Mouse (Mus musculus): ENCODE measurements around the gene Crygn. TPM values are rescaled to one million over a fixed set of nuclear protein-coding genes. Genes with fewer than 3 reads are reported as not detected.

The Crygn gene
- polyA plus RNA-seq, 1 experiment from 2014 or later = not detected

- Histone ChIP-seq H3K9me3 (peaks cover 7% of the 10 kb centered on the region; the same call in 1 of the 2 replicates), H3K27me3 (no peaks in the 10 kb centered on the region), H3K9ac (replicated peaks) (no peak overlapping the region), H3K4me3 (replicated peaks) (no peak overlapping the region), H3K4me2 (no peak overlapping the region), H3K4me1 (replicated peaks) (no peaks in the 10 kb centered on the region), H3K36me3 (peaks cover 100% of the 10 kb centered on the region), H3K27ac (no peak overlapping the region)
- ATAC-seq (ENCODE audit: insufficient number of reproducible peaks, insufficient read depth, low FRiP score, low TSS enrichment, low read depth) = no peak
- 92% methylated on average over 2 of the region's 2 CpGs for WGBS
These were observed 47.8 kb downstream of the Crygn start for GRCm38 (mm10) chr5:24709962-24710361.

- no peak for ATAC-seq (ENCODE audit: insufficient number of reproducible peaks, insufficient read depth, low FRiP score, low TSS enrichment, low read depth)
- no peaks in the 10 kb centered on the region for H3K9me3 ChIP-seq
- H3K27me3 ChIP-seq = no peaks in the 10 kb centered on the region
- no peak overlapping the region for H3K27ac ChIP-seq
- no peak overlapping the region for H3K4me2 ChIP-seq
- H3K9ac ChIP-seq (replicated peaks) = no peak overlapping the region
- peaks cover 100% of the 10 kb centered on the region for H3K36me3 ChIP-seq
- WGBS = 95% methylated on average over 8 of the region's 8 CpGs
- H3K4me1 ChIP-seq (replicated peaks) = no peaks in the 10 kb centered on the region
- H3K4me3 ChIP-seq (replicated peaks) = no peak overlapping the region
These were observed 53.2 kb downstream of the Crygn start for GRCm38 (mm10) chr5:24704615-24705014.

GRCm38 (mm10) chr5:24701271-24701670 lies 56.5 kb downstream of the Crygn start:
- H3K4me3 ChIP-seq (replicated peaks) = no peak overlapping the region
- H3K4me2 ChIP-seq = no peak overlapping the region
- no peaks in the 10 kb centered on the region for H3K4me1 ChIP-seq (replicated peaks)
- H3K9me3 ChIP-seq = no peaks in the 10 kb centered on the region
- no peaks in the 10 kb centered on the region for H3K27me3 ChIP-seq
- ATAC-seq (ENCODE audit: insufficient number of reproducible peaks, insufficient read depth, low FRiP score, low TSS enrichment, low read depth) = no peak
- H3K27ac ChIP-seq = no peak overlapping the region
- WGBS = 90% methylated on average over 3 of the region's 3 CpGs
- H3K9ac ChIP-seq (replicated peaks) = no peak overlapping the region
- peaks cover 99% of the 10 kb centered on the region for H3K36me3 ChIP-seq

Other genes starting within 250 kb of the Crygn start
- gene Gbx1, start 230.8 kb downstream of the Crygn start, polyA plus RNA-seq (2016; fragmentation: Nextera tagmentation; extraction: Ambion mirVana) = 0.05 TPM in 1 of 2 replicates, not detected in the other
- 0.72 and 1.1 TPM in 2 replicates for gene Asb10, start 217.0 kb downstream of the Crygn start, polyA plus RNA-seq (2016; fragmentation: Nextera tagmentation; extraction: Ambion mirVana)
- 0.06 and 0.19 TPM in 2 replicates for gene 4931409K22Rik, start 201.2 kb downstream of the Crygn start, polyA plus RNA-seq (2016; fragmentation: Nextera tagmentation; extraction: Ambion mirVana)
- 131 and 134 TPM in 2 replicates for gene Abcf2, start 180.5 kb downstream of the Crygn start, polyA plus RNA-seq (2016; fragmentation: Nextera tagmentation; extraction: Ambion mirVana)
- gene Chpf2, start 171.3 kb downstream of the Crygn start, polyA plus RNA-seq (2016; fragmentation: Nextera tagmentation; extraction: Ambion mirVana) = 20.1 and 24.0 TPM in 2 replicates
- 68.5 and 72.6 TPM in 2 replicates for gene Smarcd3, start 133.6 kb downstream of the Crygn start, polyA plus RNA-seq (2016; fragmentation: Nextera tagmentation; extraction: Ambion mirVana)
- 28.3 and 29.4 TPM in 2 replicates for gene Nub1, start 72.5 kb downstream of the Crygn start, polyA plus RNA-seq (2016; fragmentation: Nextera tagmentation; extraction: Ambion mirVana)
- gene Wdr86, start 27.3 kb downstream of the Crygn start, polyA plus RNA-seq (2016; fragmentation: Nextera tagmentation; extraction: Ambion mirVana) = 40.3 and 44.8 TPM in 2 replicates
- gene Rheb, start 84.6 kb upstream of the Crygn start, polyA plus RNA-seq (2016; fragmentation: Nextera tagmentation; extraction: Ambion mirVana) = 199 and 201 TPM in 2 replicates